Mouse (Mus musculus) heart, postnatal 0 days (tissue): ENCODE measurements around the gene Hist1h3d.

Experiments
- CTCF ChIP-seq: IDR thresholded peaks from 2 replicates; pipeline ENCODE4 v1.5.1; 2016; ENCODE audit warnings: antibody characterized with exemption, control low read depth, low read depth
- EP300 ChIP-seq: IDR thresholded peaks from 2 replicates; pipeline ENCODE4 v1.6.1; 2016; ENCODE audit warnings: antibody characterized with exemption, low read depth

GRCm38 (mm10) chr13:23529005-23529404 lies 46.6 kb upstream of the Hist1h3d start:
- TF ChIP-seq CTCF: no peak
- TF ChIP-seq EP300: no peak
